Mouse (Mus musculus) neutrophil, adult 59 days (primary cell): ENCODE results near the gene Saa2. TPM values are rescaled to one million over a fixed set of nuclear protein-coding genes. Genes with fewer than 3 reads are reported as not detected.

Experiments
- total RNA-seq, 2 experiments: library from RNA; stranded (reverse); gene quantifications; 1 replicate in 1 of 2; 2 replicates in 1 of 2; pipeline ENCODE4 v1.2.4; 2023

The Saa2 gene
- total RNA-seq, result not detected

GRCm38 (mm10) chr7:46751490-46751889 lies at the start of gene Saa2:
Saa2 (plus strand) TSS chr7:46751790.

GRCm38 (mm10) chr7:46710390-46710844 lies 41.2 kb upstream of the Saa2 start, which contains the start of gene Saal1:
Saal1 (minus strand) TSS chr7:46710680.

GRCm38 (mm10) chr7:46715600-46715999 lies 36.0 kb upstream of the Saa2 start, which contains the start of gene Saa3:
Saa3 (minus strand) TSS chr7:46715700.

GRCm38 (mm10) chr7:46732458-46732857 lies 19.1 kb upstream of the Saa2 start, which contains the start of gene Saa4:
Saa4 (minus strand) TSS chr7:46732603.

GRCm38 (mm10) chr7:46742880-46743279 lies 8.7 kb upstream of the Saa2 start, which contains the start of gene Saa1:
Saa1 (minus strand) TSS chr7:46742980.

GRCm38 (mm10) chr7:46795287-46796205 lies 44.0 kb downstream of the Saa2 start, which contains the start of the genes Hps5 and Gtf2h1:
Hps5 (minus strand) TSS chr7:46796064.
Gtf2h1 (plus strand) TSS chr7:46796103.

Other genes with a start within 250 kb of the Saa2 start
- gene Sergef, start 112.0 kb upstream of the Saa2 start, total RNA-seq, result 1 to 10 TPM; 6.5 to 9.2 TPM
- not detected for gene Tph1, start 79.3 kb upstream of the Saa2 start, total RNA-seq
- 1 to 10 TPM; 6.3 to 8.9 TPM for gene Saal1, start 41.1 kb upstream of the Saa2 start, total RNA-seq
- gene Saa3, start 36.1 kb upstream of the Saa2 start, total RNA-seq, result under 1 TPM; 0.46 to 0.76 TPM
- gene Saa4, start 19.2 kb upstream of the Saa2 start, total RNA-seq, result not detected
- not detected for gene Saa1, start 8.8 kb upstream of the Saa2 start, total RNA-seq
- 10 to 100 TPM; 33.9 to 37.3 TPM for gene Hps5, start 44.3 kb downstream of the Saa2 start, total RNA-seq
- 10 to 100 TPM; 29.5 to 37.0 TPM for gene Gtf2h1, start 44.3 kb downstream of the Saa2 start, total RNA-seq
- gene Ldha, start 89.7 kb downstream of the Saa2 start, total RNA-seq, result 100 to 1,000 TPM; 360 to 389 TPM
- 1 to 10 TPM in 1 of 2 experiments, not detected in 1; 2.0 TPM for gene Ldhc, start 109.4 kb downstream of the Saa2 start, total RNA-seq
- 10 to 100 TPM; 49.7 to 52.7 TPM for gene Tsg101, start 168.2 kb downstream of the Saa2 start, total RNA-seq
- 10 to 100 TPM; 10.3 to 11.4 TPM for gene Uevld, start 206.7 kb downstream of the Saa2 start, total RNA-seq
- gene Gm9999, start 231.8 kb downstream of the Saa2 start, total RNA-seq, result not detected